Mouse (Mus musculus) liver, embryonic 14 days (tissue): Measurements from ENCODE around the gene Ect2l. TPM values are rescaled to one million over a fixed set of nuclear protein-coding genes. Genes with fewer than 3 reads are reported as not detected.

Experiments
- polyA plus RNA-seq: library from polyadenylated mRNA; depleted of rRNA; stranded (reverse); fragments of >200 nt; gene quantifications from 2 replicates; pipeline ENCODE4 v1.2.3, GENCODE M21; 2012; rRNA removed

Ect2l gene
- 0.08 and 0.18 TPM in 2 replicates for polyA plus RNA-seq

GRCm38 (mm10) chr10:18210726-18211125 is at the start of gene Ect2l:
TSS of gene Ect2l (minus strand) at chr10:18210890.

GRCm38 (mm10) chr10:18234560-18235401 is 24.1 kb upstream of the Ect2l start, which contains the start of gene Ccdc28a:
TSS of gene Ccdc28a (minus strand) at chr10:18234998.

Other genes starting within 250 kb of the Ect2l start
- gene Abracl, start 187.6 kb downstream of the Ect2l start, polyA plus RNA-seq, result 41.9 and 46.1 TPM in 2 replicates
- gene Reps1, start 155.0 kb downstream of the Ect2l start, polyA plus RNA-seq, result 11.8 and 14.0 TPM in 2 replicates
- gene Ccdc28a, start 24.1 kb upstream of the Ect2l start, polyA plus RNA-seq, result 6.1 and 6.6 TPM in 2 replicates
- gene Nhsl1, start 108.1 kb upstream of the Ect2l start, polyA plus RNA-seq, result 0.54 and 0.66 TPM in 2 replicates